Mouse (Mus musculus): ENCODE results near the gene Slco3a1. TPM values are rescaled to one million over a fixed set of nuclear protein-coding genes. Genes with fewer than 3 reads are reported as not detected.

Slco3a1 gene
- polyA plus RNA-seq, 1 experiment from 2014 or later, result 19.8 TPM

GRCm38 (mm10) chr7:74341149-74341805 is 213.3 kb downstream of the Slco3a1 start:
- no peak for TF ChIP-seq CTCF (IDR thresholded peaks at IDR 0.05; ENCODE audit: low read depth)
- Histone ChIP-seq H3K9me3 (replicated peaks; ENCODE audit: low read length) (no peaks in the 10 kb centered on the region), H3K36me3 (ENCODE audit: insufficient read depth, low read length) (no peaks in the 10 kb centered on the region), H3K4me2 (ENCODE audit: low read length) (no peak overlapping the region), H3K4me1 (replicated peaks; ENCODE audit: insufficient read depth, low read length) (no peaks in the 10 kb centered on the region), H3K27ac (no peak overlapping the region), H3K27me3 (ENCODE audit: insufficient read depth, low read length) (no peaks in the 10 kb centered on the region), H3K9ac (ENCODE audit: low read depth, low read length) (no peak overlapping the region), H3K4me3 (replicated peaks; ENCODE audit: low read depth, low read length) (no peak overlapping the region)
- 59% methylated on average over 4 of the region's 4 CpGs for WGBS
- ATAC-seq (replicated peaks; ENCODE audit: low FRiP score, low read depth), result no peak
- DNase-seq (ENCODE audit: low spot score), result no peak

- no peaks in the 10 kb centered on the region for H3K36me3 ChIP-seq (ENCODE audit: insufficient read depth, low read length)
- H3K4me1 ChIP-seq (replicated peaks; ENCODE audit: insufficient read depth, low read length), result no peaks in the 10 kb centered on the region
- ATAC-seq (replicated peaks; ENCODE audit: low FRiP score, low read depth) (no peak), DNase-seq (ENCODE audit: low spot score) (no peak)
- no peak overlapping the region for H3K9ac ChIP-seq (ENCODE audit: low read depth, low read length)
- H3K4me2 ChIP-seq (ENCODE audit: low read length), result no peak overlapping the region
- no peak for TF ChIP-seq CTCF (IDR thresholded peaks at IDR 0.05; ENCODE audit: low read depth)
- H3K9me3 ChIP-seq (replicated peaks; ENCODE audit: low read length), result no peaks in the 10 kb centered on the region
- no peak overlapping the region for H3K4me3 ChIP-seq (replicated peaks; ENCODE audit: low read depth, low read length)
- H3K27me3 ChIP-seq (ENCODE audit: insufficient read depth, low read length), result no peaks in the 10 kb centered on the region
- 83% methylated on average over 8 of the region's 8 CpGs for WGBS
- no peak overlapping the region for H3K27ac ChIP-seq
These were observed 214.1 kb downstream of the Slco3a1 start for GRCm38 (mm10) chr7:74340419-74340954.

GRCm38 (mm10) chr7:74337677-74338420 is 216.7 kb downstream of the Slco3a1 start:
- H3K4me1 ChIP-seq (replicated peaks; ENCODE audit: insufficient read depth, low read length), result no peaks in the 10 kb centered on the region
- H3K4me3 ChIP-seq (replicated peaks; ENCODE audit: low read depth, low read length), result no peak overlapping the region
- no peak overlapping the region for H3K9ac ChIP-seq (ENCODE audit: low read depth, low read length)
- TF ChIP-seq CTCF (IDR thresholded peaks at IDR 0.05; ENCODE audit: low read depth), result no peak
- H3K27me3 ChIP-seq (ENCODE audit: insufficient read depth, low read length), result no peaks in the 10 kb centered on the region
- H3K4me2 ChIP-seq (ENCODE audit: low read length), result no peak overlapping the region
- no peak for DNase-seq (ENCODE audit: low spot score)
- no peak overlapping the region for H3K27ac ChIP-seq
- no peaks in the 10 kb centered on the region for H3K36me3 ChIP-seq (ENCODE audit: insufficient read depth, low read length)
- no peak for ATAC-seq (replicated peaks; ENCODE audit: low FRiP score, low read depth)
- 75% methylated on average over 6 of the region's 6 CpGs for WGBS
- H3K9me3 ChIP-seq (replicated peaks; ENCODE audit: low read length), result no peaks in the 10 kb centered on the region

GRCm38 (mm10) chr7:74332323-74332722 is 222.3 kb downstream of the Slco3a1 start:
- Histone ChIP-seq H3K9ac (ENCODE audit: low read depth, low read length) (no peak overlapping the region), H3K36me3 (ENCODE audit: insufficient read depth, low read length) (no peaks in the 10 kb centered on the region), H3K27ac (no peak overlapping the region), H3K27me3 (ENCODE audit: insufficient read depth, low read length) (no peaks in the 10 kb centered on the region), H3K4me3 (replicated peaks; ENCODE audit: low read depth, low read length) (no peak overlapping the region), H3K9me3 (replicated peaks; ENCODE audit: low read length) (no peaks in the 10 kb centered on the region), H3K4me1 (replicated peaks; ENCODE audit: insufficient read depth, low read length) (no peaks in the 10 kb centered on the region), H3K4me2 (ENCODE audit: low read length) (no peak overlapping the region)
- WGBS, result 41% methylated on average over 3 of the region's 3 CpGs
- DNase-seq (ENCODE audit: low spot score) (peak; percentile 89), ATAC-seq (replicated peaks; ENCODE audit: low FRiP score, low read depth) (peak; percentile 66; the same call in 1 of the 2 replicates)
- no peak for TF ChIP-seq CTCF (IDR thresholded peaks at IDR 0.05; ENCODE audit: low read depth)

GRCm38 (mm10) chr7:74330858-74331726 is 223.5 kb downstream of the Slco3a1 start:
- Histone ChIP-seq H3K36me3 (ENCODE audit: insufficient read depth, low read length) (no peaks in the 10 kb centered on the region), H3K9ac (ENCODE audit: low read depth, low read length) (no peak overlapping the region), H3K27ac (no peak overlapping the region), H3K4me3 (replicated peaks; ENCODE audit: low read depth, low read length) (no peak overlapping the region), H3K4me2 (ENCODE audit: low read length) (no peak overlapping the region), H3K4me1 (replicated peaks; ENCODE audit: insufficient read depth, low read length) (no peaks in the 10 kb centered on the region), H3K9me3 (replicated peaks; ENCODE audit: low read length) (no peaks in the 10 kb centered on the region), H3K27me3 (ENCODE audit: insufficient read depth, low read length) (no peaks in the 10 kb centered on the region)
- ATAC-seq (replicated peaks; ENCODE audit: low FRiP score, low read depth), result no peak
- WGBS, result 56% methylated on average over 7 of the region's 7 CpGs
- DNase-seq (ENCODE audit: low spot score), result peak; percentile 67
- TF ChIP-seq CTCF (IDR thresholded peaks at IDR 0.05; ENCODE audit: low read depth), result no peak

All from kidney, postnatal 0 days (tissue).